Mouse (Mus musculus) G1E-ER4 (cell line): ENCODE results near the gene Fam198a. TPM values are rescaled to one million over a fixed set of nuclear protein-coding genes. Genes with fewer than 3 reads are reported as not detected.

Experiments
- GATA1 ChIP-seq: IDR thresholded peaks from one replicate; pipeline ENCODE4 v1.8.0; 2012; ENCODE audit warnings: low read length, inconsistent platforms
- polyA plus RNA-seq: library from polyadenylated mRNA; stranded (reverse); fragments of >175 nt; gene quantifications from 2 replicates; pipeline ENCODE4 v1.2.3, GENCODE M21; 2012

Gene Fam198a
- polyA plus RNA-seq, 1 experiment: not detected

GRCm38 (mm10) chr9:121988910-121989309 is 38.1 kb downstream of the Fam198a start:
- TF ChIP-seq GATA1: no peak

GRCm38 (mm10) chr9:121989536-121989935 is 38.7 kb downstream of the Fam198a start:
- TF ChIP-seq GATA1: no peak

GRCm38 (mm10) chr9:121991041-121991440 is 40.3 kb downstream of the Fam198a start:
- TF ChIP-seq GATA1: no peak

- no peak for TF ChIP-seq GATA1
These were observed 42.3 kb downstream of the Fam198a start for GRCm38 (mm10) chr9:121993047-121993446.

GRCm38 (mm10) chr9:121995077-121995476 is 44.3 kb downstream of the Fam198a start:
- no peak for TF ChIP-seq GATA1

GRCm38 (mm10) chr9:121995508-121996131 is 44.8 kb downstream of the Fam198a start:
- no peak for TF ChIP-seq GATA1

- no peak for TF ChIP-seq GATA1
These were observed 46.2 kb downstream of the Fam198a start, which contains the start of gene Pomgnt2 for GRCm38 (mm10) chr9:121997010-121997409. TSS of gene Pomgnt2 (minus strand) at chr9:121997110.

GRCm38 (mm10) chr9:121997978-121998377 is 47.2 kb downstream of the Fam198a start:
- TF ChIP-seq GATA1: no peak

GRCm38 (mm10) chr9:122006175-122006574 is 55.4 kb downstream of the Fam198a start:
- no peak for TF ChIP-seq GATA1

- no peak for TF ChIP-seq GATA1
These were observed 55.8 kb downstream of the Fam198a start for GRCm38 (mm10) chr9:122006609-122007008.

- no peak for TF ChIP-seq GATA1
These were observed 58.1 kb downstream of the Fam198a start for GRCm38 (mm10) chr9:122008876-122009275.

GRCm38 (mm10) chr9:122010751-122011150 is 60.0 kb downstream of the Fam198a start:
- no peak for TF ChIP-seq GATA1

GRCm38 (mm10) chr9:122012816-122013215 is 62.0 kb downstream of the Fam198a start:
- TF ChIP-seq GATA1: no peak

- no peak for TF ChIP-seq GATA1
These were observed 62.8 kb downstream of the Fam198a start for GRCm38 (mm10) chr9:122013629-122014028.

GRCm38 (mm10) chr9:122014241-122014667 is 63.5 kb downstream of the Fam198a start:
- no peak for TF ChIP-seq GATA1

- no peak for TF ChIP-seq GATA1
These were observed 67.3 kb downstream of the Fam198a start for GRCm38 (mm10) chr9:122018079-122018478.

- TF ChIP-seq GATA1: no peak
These were observed 68.1 kb downstream of the Fam198a start for GRCm38 (mm10) chr9:122018782-122019395.
